Mouse (Mus musculus): ENCODE measurements around the gene Slc6a6.

Gene Slc6a6

DNA sequence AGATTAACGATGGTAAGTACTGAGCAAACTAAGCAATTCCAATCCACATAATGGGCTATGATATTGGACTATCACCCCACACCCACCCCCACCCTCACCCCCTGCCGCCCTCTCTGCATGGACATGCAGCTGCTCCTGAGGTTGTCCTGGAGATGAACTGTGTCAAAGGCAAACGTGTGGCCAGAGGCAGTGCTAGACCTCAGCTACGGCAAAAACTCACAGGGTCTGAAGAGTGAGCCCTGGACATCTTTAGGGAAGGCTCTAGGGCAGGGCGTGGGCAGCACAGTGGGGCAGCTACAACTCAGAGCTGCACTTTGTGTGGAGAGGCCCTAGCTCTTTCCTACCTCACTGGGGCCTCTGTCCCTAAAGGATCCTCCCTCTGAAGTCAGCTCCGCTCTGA is 13.6 kb upstream of the Slc6a6 start:
- no peak for DNase-seq

DNA sequence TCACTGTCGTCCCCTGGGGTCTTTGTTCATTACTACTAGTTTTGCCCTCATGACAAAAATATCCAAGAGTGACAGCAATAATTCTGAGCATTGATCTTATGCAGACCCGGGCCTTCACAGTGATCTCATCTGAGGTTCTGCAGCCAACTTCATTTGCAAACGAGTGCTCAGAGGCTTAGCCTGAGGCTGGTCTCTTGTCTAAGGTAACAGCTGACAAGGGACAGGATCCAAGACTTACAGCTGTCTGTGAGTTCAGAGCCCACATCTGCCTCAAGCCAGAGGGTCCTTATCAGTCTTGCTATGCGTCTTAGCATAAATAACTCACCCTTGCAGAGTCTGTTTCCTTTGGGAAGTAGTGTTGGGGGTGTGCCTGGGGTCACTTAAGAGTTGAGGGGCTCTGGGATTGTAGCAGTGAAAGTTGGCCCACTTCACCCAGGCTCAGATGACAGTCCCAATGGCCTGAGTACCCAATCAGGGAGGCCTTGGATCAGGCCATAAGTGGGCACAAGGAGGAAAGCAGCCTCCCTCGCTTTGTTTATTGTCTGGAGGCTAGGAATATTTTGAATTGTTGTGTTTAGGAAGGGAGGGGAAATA is 9.0 kb upstream of the Slc6a6 start:
- DNase-seq, result no peak

DNA sequence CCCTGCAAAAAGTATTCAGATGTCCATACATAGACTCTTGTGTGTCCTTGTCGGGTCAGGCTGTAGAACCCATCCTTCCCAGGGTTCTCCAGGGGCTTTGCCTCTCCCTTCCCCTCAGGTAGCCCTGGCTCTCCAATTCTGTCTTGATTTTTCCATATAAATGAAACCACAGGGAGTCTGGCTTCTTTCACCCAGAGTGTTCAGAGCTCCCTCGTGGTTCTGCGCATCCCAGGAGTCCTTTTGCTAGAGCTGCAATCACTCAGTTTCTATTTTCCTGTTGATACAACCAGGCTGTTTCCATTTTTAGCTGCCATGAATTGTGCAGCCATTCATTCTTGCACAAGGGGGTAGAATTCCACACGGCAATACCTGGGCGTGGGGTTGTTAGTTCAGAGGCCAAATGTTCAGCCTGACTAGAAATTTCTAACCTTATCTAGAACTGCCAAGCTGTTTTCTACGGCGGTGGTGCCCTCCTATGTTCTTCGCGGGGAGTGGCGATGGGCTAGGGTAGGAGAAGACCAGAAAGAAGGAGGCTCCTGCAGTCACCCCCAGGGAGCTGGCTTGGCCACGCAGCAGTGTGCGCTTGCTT is 5.3 kb upstream of the Slc6a6 start:
- no peak for DNase-seq

DNA sequence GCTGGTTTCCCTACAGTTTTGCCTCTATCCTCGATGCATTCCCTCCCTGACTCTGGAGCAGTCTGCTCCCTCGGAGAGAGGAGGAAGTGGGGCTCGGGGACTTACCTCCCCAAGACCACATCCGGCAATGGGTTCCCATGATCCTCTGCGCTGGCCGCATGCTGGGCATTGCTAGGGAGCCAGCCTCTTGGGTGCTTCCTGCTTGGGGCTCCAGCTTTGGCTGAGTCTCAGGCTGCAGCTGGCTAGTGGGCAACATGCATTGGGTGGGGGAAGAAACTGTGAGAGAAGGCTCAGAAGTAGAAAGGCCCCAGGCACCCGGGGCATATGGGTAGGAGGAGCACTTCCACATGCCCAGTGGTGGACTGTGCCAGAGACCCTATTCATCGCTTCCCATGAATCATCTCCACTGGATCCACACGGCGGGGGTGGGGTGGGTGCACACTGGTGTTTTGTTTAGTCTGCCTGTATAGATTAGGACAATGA is 4.7 kb upstream of the Slc6a6 start:
- DNase-seq, result peak; percentile 96

DNA sequence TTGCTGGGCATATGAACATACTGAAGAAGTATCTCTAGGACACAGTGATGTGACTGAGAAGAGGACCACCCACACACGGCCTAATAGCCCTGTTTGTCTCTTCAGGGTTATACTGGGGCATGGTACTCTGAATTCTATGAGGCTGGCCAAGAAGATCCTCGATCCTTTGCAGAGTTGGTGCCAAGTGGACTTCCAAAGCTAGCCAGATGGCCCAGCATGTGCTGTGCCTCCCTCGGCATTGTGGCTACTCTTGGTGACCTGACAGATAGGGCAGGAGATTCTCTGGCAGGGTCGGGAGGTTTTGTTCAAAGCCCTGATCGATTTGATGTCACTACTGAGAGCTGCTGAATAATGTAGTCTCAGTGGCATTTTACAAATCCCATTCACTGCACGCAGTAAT is 4.1 kb upstream of the Slc6a6 start:
- no peak for DNase-seq

DNA sequence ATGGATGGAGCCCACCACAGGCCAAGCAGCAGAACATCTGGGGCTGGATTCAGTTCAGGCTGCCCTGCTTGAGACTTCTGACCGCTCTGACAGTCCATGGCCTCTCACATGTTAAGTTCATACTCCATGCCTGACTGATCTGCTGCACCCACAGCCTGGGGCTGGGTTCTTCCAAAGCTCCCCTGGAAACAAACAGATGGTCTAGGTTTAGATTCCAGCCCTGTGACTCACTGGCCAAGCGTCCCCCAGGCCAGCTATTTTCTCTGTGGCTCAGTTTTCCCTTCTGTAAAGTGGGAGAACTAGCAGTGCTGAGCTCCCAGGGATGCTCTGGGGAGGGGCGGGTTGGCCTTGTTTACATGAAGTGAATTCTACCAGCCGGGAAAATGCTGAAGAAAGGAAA is 2.0 kb upstream of the Slc6a6 start:
- no peak for DNase-seq

DNA sequence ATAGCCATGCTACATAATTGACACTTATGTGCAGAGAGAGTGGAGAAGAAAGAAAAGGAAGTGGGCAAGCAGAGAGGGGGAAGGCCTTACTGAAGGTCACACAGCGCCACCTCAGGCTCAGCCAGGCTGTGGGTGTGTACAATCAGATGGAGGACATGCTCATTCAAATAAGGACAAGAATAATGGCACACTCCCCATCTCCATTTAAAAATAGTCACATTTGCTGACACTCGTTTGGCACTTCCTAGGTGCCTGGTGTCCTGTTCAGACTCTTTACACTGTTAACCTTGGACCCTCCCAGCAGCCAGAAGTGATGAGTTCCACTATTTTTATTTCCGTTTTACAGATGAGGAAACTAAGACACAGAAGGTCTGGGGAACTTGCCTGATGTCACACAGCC is 732 bp upstream of the Slc6a6 start:
- DNase-seq, result peak; percentile 72

DNA sequence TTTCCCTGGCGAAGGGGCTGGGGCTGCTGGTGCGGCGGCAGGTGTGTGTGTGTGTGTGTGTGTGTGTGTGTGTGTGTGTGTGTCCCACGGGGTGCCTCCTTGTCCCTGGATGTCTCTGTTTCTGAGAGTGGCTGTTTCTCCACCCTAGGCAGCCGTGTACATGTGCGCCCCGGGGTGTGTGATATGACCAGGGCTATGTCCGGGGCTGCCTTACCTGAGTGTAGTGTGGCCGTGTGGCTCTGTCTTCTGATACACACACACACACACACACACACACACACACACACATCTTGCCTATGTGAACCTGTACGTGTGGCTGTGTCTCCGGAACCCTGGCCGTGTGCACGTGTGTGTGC is 599 bp downstream of the Slc6a6 start:
- no peak for DNase-seq

DNA sequence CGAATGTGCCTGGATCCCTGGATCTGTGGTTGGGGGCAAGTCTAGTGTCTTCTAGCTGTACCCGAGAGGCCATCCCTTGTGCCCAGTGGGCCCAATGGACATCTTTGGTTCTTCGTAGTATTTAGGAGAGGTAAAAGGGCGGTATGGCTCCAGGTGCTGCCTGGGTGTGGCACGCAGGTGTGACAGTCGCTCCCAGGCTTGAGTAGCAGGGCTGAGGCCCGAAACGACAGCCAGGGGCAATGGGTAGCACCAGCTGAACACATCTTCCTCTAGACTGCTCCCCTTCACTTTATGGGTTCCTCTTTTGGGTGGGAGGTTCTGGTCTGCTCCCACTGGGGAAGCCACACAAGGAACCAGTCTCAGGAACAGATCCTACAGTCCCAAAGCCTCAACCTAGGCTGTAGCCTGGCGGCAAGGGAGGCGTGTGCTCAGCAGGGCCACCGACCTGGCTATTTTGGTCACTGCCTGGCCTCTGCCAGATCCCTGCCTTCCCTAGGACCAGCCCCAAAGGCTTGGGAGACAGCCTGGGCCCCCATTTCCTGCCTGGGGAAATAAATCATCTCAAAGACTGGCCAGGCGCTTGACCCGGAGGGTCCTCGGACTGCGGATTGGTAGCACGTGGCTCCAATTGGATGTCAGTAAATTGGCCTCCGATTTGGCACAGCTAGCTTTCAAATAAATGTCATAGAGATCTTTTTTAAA is 1.1 kb downstream of the Slc6a6 start:
- DNase-seq, result peak; percentile 34

DNA sequence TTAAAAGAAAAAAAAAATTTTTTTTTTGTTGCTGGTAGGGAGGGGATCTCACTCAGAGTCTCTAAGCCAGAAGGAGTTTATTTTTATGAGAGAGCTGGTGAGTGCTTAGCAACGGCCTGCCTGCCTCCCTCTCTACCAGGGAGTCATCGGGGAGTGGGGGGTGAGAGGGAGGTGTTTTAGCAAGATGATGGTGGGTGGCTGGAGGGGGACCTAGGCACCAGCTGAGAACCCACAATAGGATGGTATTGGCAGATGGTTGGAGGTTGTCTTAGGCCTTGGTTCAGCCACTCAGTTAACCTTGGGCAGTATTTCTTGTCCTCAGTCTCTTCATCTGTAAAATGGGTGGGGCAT is 1.7 kb downstream of the Slc6a6 start:
- no peak for DNase-seq

DNA sequence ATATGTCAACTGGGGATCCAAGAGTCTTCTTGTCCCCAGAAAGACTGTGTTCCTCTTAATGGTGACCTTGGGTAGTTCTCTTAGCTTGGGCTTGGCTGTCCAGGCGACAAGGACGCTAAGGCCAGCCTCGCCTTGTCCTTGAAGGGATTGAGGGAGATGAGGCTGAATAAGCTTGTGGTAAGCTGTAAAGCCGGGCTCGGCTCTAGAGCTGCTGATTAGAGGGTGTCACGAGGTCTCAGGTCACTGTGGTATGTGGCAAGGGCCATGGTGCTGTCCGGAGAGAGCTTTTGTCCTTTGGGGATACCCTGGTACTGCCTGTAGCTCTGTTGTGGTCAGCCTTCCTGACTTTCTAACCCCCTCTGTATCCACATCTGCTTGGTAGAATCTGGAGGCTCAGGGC is 2.0 kb downstream of the Slc6a6 start:
- no peak for DNase-seq

DNA sequence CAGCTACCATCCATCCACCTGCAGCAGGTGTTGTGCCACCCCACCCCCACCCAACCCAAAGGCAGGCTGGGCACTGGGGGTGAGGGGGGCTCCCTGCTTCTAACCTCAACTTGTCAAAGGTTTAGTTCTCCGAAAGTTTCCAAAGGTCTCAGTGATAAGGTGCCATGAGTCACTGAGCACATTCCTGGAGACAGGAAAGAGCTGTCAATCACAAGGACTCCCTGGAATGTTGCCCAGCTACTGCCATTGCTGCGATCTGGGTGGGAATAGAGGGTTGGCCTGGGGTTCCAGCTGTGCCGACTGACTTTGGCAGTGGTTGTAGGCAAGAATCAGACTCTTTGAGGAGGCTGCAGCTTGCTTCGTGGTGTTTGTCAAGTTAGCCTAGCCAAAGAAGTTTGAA is 2.7 kb downstream of the Slc6a6 start:
- DNase-seq, result no peak

DNA sequence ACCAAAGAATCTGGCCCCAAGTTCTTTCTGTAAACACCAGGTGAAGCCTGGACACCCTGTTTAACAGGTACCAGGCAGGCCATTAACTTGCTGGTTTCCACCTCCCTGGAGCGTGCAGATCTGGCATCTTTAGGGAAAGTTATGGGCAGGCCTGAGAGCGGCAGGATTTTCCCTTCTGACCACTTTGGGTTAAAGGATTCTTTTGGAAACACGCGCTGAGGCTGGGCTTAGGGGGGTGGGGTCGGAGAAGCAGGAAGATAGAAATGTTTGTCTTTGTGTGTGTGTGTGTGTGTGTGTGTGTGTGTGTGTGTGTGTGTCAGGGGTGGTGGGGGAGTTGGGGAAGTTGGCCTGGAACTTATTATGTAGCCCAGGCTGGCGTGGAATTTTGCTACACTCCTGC is 4.2 kb downstream of the Slc6a6 start:
- DNase-seq, result no peak

DNA sequence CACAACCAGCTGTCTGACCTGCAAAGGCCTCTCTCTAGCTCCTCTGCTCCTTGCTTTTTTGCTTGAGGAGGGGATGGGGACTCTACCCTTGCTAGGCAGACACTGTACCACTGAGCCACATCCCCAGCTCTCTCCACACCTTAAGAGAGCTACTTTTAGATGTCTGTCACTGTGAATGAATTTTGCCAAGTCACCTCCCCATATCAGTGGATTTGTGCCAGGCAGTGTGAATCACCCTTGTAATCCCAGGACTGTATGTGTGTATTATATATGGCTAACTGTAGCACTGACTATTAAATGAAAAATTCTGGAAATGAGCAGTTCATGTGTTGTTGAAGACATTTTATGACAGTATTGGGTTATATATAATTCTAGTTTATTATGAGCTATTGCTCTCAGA is 5.4 kb downstream of the Slc6a6 start:
- DNase-seq, result no peak

DNA sequence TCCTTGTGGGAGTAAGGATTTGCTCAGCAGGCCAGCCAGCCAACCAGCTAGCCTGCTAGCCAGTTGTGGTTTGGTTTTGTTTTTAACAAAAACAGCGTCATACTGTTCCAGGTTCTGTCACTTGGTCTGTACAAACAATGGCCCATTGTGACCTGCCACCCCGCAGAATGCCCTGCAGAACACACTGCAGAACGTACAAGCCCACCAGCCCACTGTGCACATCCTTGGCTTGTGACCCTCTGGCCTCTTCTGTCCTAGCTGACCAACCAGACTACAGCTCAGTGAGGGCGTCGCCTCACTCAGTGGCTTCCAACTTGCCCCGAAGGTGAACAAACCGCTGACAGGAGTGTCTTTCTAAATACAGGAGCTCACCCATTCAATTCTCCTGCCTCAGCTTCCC is 6.4 kb downstream of the Slc6a6 start:
- no peak for DNase-seq

DNA sequence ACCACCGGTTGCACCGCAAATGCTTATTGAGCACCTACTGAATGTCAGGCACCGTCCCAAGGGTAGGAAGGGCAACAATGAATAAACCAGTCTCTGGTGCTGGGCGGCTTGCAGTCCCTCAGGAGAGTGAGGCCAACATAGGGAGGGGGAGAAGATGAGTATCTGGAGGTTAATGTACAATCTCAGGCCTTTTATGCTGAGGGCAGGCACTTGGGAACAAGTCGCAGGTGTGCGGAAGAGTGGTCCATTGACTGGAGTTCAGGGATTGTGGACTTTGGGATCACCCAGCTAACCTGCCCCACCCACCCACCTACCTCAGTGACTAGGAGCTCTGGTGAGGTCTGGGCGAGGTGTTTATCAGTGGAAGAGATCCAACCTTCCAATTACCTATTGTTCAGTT is 6.8 kb downstream of the Slc6a6 start:
- DNase-seq, result no peak

DNA sequence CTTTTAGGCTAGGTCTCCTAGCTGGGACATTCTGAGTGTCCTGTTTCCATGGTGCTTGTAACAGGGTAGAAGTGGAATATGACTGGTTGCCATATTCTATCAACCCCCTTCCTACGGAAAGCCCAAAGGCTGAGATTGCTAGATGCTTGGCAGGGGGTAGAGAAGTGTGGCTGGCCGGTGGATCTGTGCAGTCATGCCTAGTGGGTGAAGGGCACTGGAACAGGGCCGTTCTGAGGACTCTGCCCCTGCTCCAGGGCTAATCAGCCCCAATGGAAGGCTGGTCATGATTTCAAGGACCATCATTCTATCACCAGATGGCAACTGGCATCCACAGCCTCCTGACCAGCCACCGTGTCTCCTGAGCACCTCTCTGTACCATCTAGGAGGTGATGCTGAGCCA is 7.7 kb downstream of the Slc6a6 start:
- no peak for DNase-seq

DNA sequence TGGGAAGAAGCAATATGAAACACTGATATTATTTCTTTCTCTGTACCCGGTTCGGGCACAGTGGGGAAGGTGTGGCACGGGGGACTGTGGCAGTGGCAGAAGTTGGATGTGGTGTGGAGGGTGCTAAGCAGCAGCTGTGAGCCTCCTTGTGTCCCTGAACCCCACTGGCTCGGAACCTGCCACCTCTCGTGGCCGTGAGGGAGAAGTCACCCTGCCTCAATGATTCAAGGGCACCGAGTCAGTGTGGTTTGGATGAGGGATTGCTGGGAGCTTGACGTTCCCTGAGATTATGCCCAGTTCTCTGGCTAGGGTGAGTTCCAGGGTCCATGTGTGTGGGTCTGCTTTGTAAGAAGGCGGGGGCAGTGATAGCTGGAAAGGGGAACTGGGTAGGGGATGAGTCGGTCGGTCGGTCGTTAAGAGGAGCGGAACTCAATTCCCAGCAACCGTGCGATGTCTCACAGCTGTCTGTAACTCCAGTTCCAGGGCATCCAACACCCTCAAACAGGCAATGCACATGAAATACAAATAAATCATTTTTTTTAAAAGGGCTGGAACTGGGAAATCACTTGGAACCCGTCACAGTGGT is 9.5 kb downstream of the Slc6a6 start:
- DNase-seq, result no peak

DNA sequence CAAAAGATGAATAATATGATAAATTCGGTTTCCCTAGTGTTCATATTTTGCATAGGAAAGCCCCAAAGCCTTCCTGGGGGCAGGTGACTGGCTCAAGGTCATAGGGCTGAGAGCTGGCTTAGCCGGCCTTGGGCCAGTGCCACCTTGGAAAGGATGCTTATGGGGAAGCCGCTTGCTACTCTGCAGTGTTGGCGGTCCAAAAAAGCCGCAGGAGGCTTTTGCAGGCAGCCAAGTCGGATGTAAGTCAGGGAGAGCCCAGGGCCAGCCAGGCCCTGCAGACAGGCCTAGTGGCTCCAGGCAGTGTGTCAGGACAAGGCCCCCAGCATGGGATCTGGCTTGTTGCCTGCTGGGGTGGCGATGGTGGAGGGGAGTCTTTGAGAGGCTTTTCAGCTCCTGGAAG is 10.8 kb downstream of the Slc6a6 start:
- no peak for DNase-seq

DNA sequence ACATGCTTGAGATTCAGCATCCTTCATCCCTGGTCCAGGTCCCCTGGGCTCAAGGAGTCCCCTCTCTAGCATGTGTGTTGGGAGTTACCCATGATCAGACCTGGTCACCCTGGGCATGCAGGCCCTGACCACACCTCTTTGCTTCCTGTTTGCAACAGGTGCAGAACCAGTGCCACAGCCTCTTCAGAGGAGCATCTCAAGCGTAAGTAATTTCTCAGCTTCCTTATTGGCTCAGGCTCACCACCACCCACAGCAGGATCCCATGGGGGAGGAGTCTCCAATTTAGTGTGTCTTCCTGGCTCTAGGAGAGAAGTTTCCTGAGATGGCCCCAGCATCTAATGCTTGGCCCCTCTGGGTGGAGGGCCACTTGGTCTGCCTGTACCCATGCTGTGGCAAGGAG is 15.0 kb downstream of the Slc6a6 start:
- no peak for DNase-seq

DNA sequence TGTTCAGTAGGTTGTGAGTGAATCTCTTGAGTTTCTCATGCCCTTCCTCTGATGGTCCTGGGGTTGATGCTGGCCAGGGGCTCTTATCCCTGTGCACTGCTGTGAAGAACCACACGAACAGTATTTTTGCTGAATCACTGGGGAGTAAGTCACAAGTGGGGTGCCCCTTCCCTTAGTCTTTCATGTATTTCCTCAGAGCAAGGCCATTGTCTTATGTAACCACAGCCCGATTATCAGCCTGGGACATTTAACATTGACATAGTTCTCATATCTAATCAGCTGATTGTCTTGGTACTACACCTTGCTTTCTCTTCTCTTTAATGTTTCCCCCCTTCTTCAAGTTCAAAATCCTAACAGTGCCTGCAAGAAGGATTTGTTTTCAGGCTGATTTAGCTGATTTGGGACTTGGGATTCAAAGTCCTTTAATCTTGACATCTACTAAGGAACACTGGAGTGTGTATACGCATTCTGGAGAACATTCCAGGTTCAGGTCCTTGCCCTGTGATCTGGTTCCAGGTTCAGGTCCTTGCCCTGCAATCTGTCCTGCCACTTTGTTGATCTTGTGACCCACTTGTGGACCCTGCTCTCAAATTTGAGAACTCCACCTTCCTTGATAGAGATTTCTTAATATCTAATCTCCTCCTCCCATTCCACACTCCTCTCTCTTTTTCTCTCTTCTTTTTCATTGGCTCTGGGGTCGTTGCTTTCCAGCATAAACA is 15.8 kb downstream of the Slc6a6 start:
- no peak for DNase-seq

DNA sequence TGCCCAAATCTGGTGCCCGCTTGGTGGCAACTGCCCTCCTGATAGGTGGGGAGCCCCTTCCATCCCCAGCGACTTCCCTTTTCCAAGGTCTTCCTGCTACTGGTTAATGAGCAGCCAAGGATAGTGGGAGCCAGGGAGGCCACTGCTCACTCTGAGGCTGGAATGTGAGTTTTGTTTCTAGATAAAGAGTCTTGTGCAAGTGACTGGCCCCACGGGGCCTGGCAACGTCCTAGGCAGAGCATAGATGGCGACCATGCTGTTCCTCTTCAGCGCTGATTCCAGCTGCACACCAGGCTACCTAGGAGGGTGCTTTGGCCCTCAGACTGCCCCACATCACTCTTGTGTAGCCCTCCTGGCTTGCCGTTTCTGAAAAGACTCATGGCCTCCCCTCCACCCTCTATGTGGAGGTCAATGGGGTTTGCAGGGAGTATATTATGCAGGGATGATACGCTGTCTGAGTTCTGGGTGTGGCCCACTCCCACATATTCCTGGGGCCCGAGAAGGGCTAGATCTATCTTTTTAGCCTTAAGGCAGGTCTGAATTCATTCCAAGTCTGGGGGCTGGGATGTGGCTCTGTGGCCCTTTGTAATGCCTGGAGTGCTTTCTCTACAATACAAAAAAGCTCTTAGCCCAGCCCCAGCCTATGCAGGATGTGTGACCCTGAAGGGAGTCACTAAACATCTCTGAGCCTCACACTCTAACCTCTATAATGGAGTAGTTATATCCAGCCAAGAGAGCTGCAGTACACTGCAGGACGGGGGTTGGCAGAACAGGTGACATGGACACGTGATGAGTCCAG is 17.2 kb downstream of the Slc6a6 start:
- no peak for DNase-seq

DNA sequence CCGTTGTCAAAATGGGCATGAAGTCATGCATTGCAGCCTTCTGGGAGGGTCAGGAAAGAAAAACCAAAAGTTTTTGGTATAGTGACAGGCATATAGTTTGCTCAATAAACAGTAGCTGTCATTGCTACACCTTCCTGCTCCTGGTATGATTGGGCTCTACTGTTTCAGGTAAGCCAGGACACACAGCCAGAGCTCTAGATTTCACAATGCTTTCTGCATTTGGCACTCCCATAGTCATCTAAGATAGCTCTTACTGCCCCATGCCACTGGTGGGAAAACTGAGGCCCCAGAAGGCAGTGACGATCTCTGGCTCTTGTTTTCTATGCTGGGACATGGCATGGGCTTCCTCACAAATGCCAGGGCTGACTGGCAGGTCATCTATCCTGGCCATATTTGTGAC is 19.6 kb downstream of the Slc6a6 start:
- DNase-seq, result no peak

Data from thymus, postnatal 25 days (tissue).